In genomic region chr6:140481701-140482460, GRCm38 (mm10) we compare ENCODE assay signal across 8 mouse cellular contexts. TPM values are rescaled to one million over a fixed set of nuclear protein-coding genes. Genes with fewer than 3 reads are reported as not detected.
DNase-seq lines count a peak whose midpoint lies in the region; ATAC-seq and TF ChIP-seq lines count a peak whose summit lies in the region.

No protein-coding gene starts in this region.

- no peaks in the 10 kb centered on the region for H3K9me3 ChIP-seq in liver, postnatal 0 days (ENCODE audit: low read length)
- no peaks in the 10 kb centered on the region for H3K9me3 ChIP-seq in liver, embryonic 11.5 days (ENCODE audit: control insufficient read depth, low read length)
- H3K9me3 ChIP-seq in stomach, postnatal 0 days (ENCODE audit: control insufficient read depth, low read length) = no peaks in the 10 kb centered on the region

- no peak overlapping the region for H3K4me3 ChIP-seq in liver, postnatal 0 days (ENCODE audit: low read depth, low read length)
- no peak overlapping the region for H3K4me3 ChIP-seq in liver, embryonic 11.5 days (ENCODE audit: low read depth, low read length)
- no peak overlapping the region for H3K4me3 ChIP-seq in stomach, postnatal 0 days (ENCODE audit: low read depth, low read length)

- intact Hi-C loops in left cerebral cortex, postnatal 4 days (cut with DNase I) = no loop called here

- 44% methylated on average over 7 of the region's 7 CpGs for WGBS in liver, postnatal 0 days (ENCODE audit: insufficient replicate concordance)
- WGBS in liver, embryonic 11.5 days = 62% methylated on average over 7 of the region's 7 CpGs
- 40% methylated on average over 7 of the region's 7 CpGs for WGBS in stomach, postnatal 0 days

- no peak overlapping the region for H3K4me2 ChIP-seq in liver, postnatal 0 days (ENCODE audit: low read depth, low read length)
- no peak overlapping the region for H3K4me2 ChIP-seq in liver, embryonic 11.5 days
- H3K4me2 ChIP-seq in stomach, postnatal 0 days (replicated peaks; ENCODE audit: low read depth) = no peak overlapping the region

- no peak for TF ChIP-seq POLR2A in brain, embryonic 14.5 days (IDR thresholded peaks at IDR 0.05; ENCODE audit: borderline replicate concordance, extremely low read depth, insufficient read depth, insufficient read length, poor library complexity, severe bottlenecking)

- H3K27ac ChIP-seq in liver, postnatal 0 days (ENCODE audit: low read depth) = no peak overlapping the region
- no peak overlapping the region for H3K27ac ChIP-seq in liver, embryonic 11.5 days (ENCODE audit: low read depth, low read length)
- H3K27ac ChIP-seq in stomach, postnatal 0 days (replicated peaks) = 0 out of 2 replicates have a peak overlapping the region, but pooled peaks have one; percentile 3

- peak; percentile 64 for ATAC-seq in liver, postnatal 0 days
- ATAC-seq in liver, embryonic 11.5 days (replicated peaks; ENCODE audit: low FRiP score) = no peak
- ATAC-seq in stomach, postnatal 0 days (ENCODE audit: low FRiP score, low TSS enrichment) = peak; percentile 40; the same call in 1 of the 2 replicates

- no peak for TF ChIP-seq EP300 in liver, postnatal 0 days (IDR thresholded peaks at IDR 0.05; ENCODE audit: low read depth)
- no peak for TF ChIP-seq EP300 in stomach, postnatal 0 days (optimal IDR thresholded peaks at IDR 0.05)

- no peak overlapping the region for H3K9ac ChIP-seq in liver, postnatal 0 days (replicated peaks)
- H3K9ac ChIP-seq in liver, embryonic 11.5 days (ENCODE audit: low read depth, low read length) = no peak overlapping the region
- H3K9ac ChIP-seq in stomach, postnatal 0 days (ENCODE audit: low read length) = no peak overlapping the region

- DNase-seq in liver, postnatal 0 days = peak; percentile 82
- no peak for DNase-seq in liver, embryonic 11.5 days (ENCODE audit: low spot score)
- DNase-seq in brain, embryonic 14.5 days (ENCODE audit: low read depth) = peak; percentile 59
- DNase-seq in heart, adult 8-10 months (ENCODE audit: low spot score) = peak; percentile 82
- peak; percentile 90 for DNase-seq in left cerebral cortex, postnatal 4 days
- DNase-seq in stomach, postnatal 0 days (ENCODE audit: low spot score) = peak; percentile 73
- DNase-seq in frontal cortex, postnatal 10 days (ENCODE audit: low spot score in 2 of 2) = no peak
- DNase-seq in thymus, postnatal 10 days (ENCODE audit: low spot score in 2 of 2) = no peak

- no peaks in the 10 kb centered on the region for H3K27me3 ChIP-seq in liver, postnatal 0 days (ENCODE audit: insufficient read depth, low read length)
- H3K27me3 ChIP-seq in liver, embryonic 11.5 days (replicated peaks; ENCODE audit: control insufficient read depth, insufficient read depth, low read length) = no peaks in the 10 kb centered on the region
- H3K27me3 ChIP-seq in stomach, postnatal 0 days (ENCODE audit: control insufficient read depth, insufficient read depth, low read length) = no peaks in the 10 kb centered on the region

- H3K4me1 ChIP-seq in liver, postnatal 0 days (ENCODE audit: insufficient read depth) = peaks cover 4% of the 10 kb centered on the region; the same call in 1 of the 2 replicates
- H3K4me1 ChIP-seq in liver, embryonic 11.5 days (replicated peaks; ENCODE audit: control insufficient read depth, insufficient read depth, low read length) = no peaks in the 10 kb centered on the region
- H3K4me1 ChIP-seq in stomach, postnatal 0 days (replicated peaks; ENCODE audit: control insufficient read depth, insufficient read depth) = peaks cover 3% of the 10 kb centered on the region

- H3K36me3 ChIP-seq in liver, postnatal 0 days (replicated peaks; ENCODE audit: insufficient read depth, low read length) = no peaks in the 10 kb centered on the region
- H3K36me3 ChIP-seq in liver, embryonic 11.5 days (ENCODE audit: control insufficient read depth, insufficient read depth, low read length) = no peaks in the 10 kb centered on the region
- no peaks in the 10 kb centered on the region for H3K36me3 ChIP-seq in stomach, postnatal 0 days (ENCODE audit: control insufficient read depth, insufficient read depth, low read length)

- TF ChIP-seq CTCF in liver, postnatal 0 days (IDR thresholded peaks at IDR 0.05; ENCODE audit: low read depth) = no peak
- TF ChIP-seq CTCF in brain, embryonic 14.5 days (IDR thresholded peaks at IDR 0.05; ENCODE audit: borderline replicate concordance, extremely low read depth, insufficient read depth, insufficient read length) = no peak
- TF ChIP-seq CTCF in stomach, postnatal 0 days (IDR thresholded peaks at IDR 0.05; ENCODE audit: low read depth) = no peak

RNA-seq across cellular contexts. Expression of gene Plekha5, which starts 58.0 kb away (rescaled TPM):
- 4.2 and 5.2 TPM in 2 replicates for polyA plus RNA-seq in liver, postnatal 0 days (2015; fragmentation: Nextera tagmentation; extraction: Ambion mirVana)
- polyA plus RNA-seq in liver, embryonic 11.5 days (2014; fragmentation: Nextera tagmentation; extraction: Ambion mirVana) = 28.6 and 30.7 TPM in 2 replicates
- polyA plus RNA-seq in brain, embryonic 14.5 days (2012; rRNA removed) = 91.1 and 103 TPM in 2 replicates
- total RNA-seq in heart, adult 8-10 months (2022) = 10 to 100 TPM; 18.2 to 29.2 (median 24.8) TPM
- total RNA-seq in left cerebral cortex, postnatal 4 days (2021) = 10 to 100 TPM; 82.0 to 94.6 TPM
- 23.1 and 24.2 TPM in 2 replicates for polyA plus RNA-seq in stomach, postnatal 0 days (2015; fragmentation: Nextera tagmentation; extraction: Ambion mirVana)

Comparison
In these comparisons a context has a peak if more than half of its experiments do, and no peak if none do; other contexts are left out.
1. DNase-seq: peak in liver, postnatal 0 days (single experiment), brain, embryonic 14.5 days (single experiment), heart, adult 8-10 months (single experiment), left cerebral cortex, postnatal 4 days (single experiment) and stomach, postnatal 0 days (single experiment); none in liver, embryonic 11.5 days (single experiment), frontal cortex, postnatal 10 days (0 of 2) and thymus, postnatal 10 days (0 of 2).